Comparison of ENCODE assay signal across 11 mouse cellular contexts in the genomic region with DNA sequence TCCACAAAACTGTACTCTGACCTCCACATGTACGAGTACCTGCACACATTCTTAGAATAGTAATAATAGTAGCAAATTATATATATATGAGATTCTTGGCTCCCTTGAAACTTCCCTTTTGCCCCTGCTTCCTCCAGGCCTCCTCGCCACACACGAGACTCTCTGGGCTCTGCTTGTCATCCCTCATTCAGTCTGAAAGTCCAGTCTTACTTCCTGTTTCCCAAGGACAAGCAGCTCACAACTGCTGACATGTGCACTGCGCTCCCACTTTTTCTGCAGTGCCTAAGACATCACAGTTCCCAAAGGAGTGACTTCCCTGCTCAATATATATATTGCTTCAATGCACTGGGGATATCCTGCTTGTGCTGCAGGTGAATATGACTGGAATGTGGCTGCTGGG. TPM values are rescaled to one million over a fixed set of nuclear protein-coding genes. Genes with fewer than 3 reads are reported as not detected.
A peak's percentile ranks its signal among the peaks of the same experiment; 100 is the strongest.
DNase-seq lines count a peak whose midpoint lies in the region; ATAC-seq lines count a peak whose summit lies in the region.
"Not testable (repeated sequence)": the region's sequence is repeated elsewhere in the genome, so short reads cannot be mapped to it uniquely, and the experiment has no call there.
"Had no signal": no experiment of that assay in that cellular context is flagged by ENCODE, and none has a peak within 500 bp of the region (broad histone marks: within the 10 kb centered on the region; RNA-seq: fewer than 3 reads in every experiment).

No protein-coding gene starts in this region.

- not testable (repeated sequence) for H3K9ac ChIP-seq in intestine, embryonic 16.5 days (ENCODE audit: low read depth, low read length); kidney, embryonic 16.5 days (replicated peaks; ENCODE audit: low read length); liver, embryonic 16.5 days (ENCODE audit: low read depth, low read length); lung, embryonic 15.5 days

- not testable (repeated sequence) for H3K79me2 ChIP-seq in macrophage (ENCODE audit: inconsistent target)

- not testable (repeated sequence) for H3K36me3 ChIP-seq in intestine, embryonic 16.5 days (ENCODE audit: control insufficient read depth, insufficient read depth, low read length); kidney, embryonic 16.5 days (ENCODE audit: insufficient read depth, low read length); liver, embryonic 16.5 days (ENCODE audit: control insufficient read depth, insufficient read depth); lung, embryonic 15.5 days; macrophage (ENCODE audit: inconsistent target)

- not testable (repeated sequence) for H3K27ac ChIP-seq in intestine, embryonic 16.5 days (ENCODE audit: low read length); liver, embryonic 16.5 days (ENCODE audit: low read length); lung, embryonic 15.5 days
- H3K27ac ChIP-seq in kidney, embryonic 16.5 days (ENCODE audit: low read length), result 0 out of 2 replicates have a peak overlapping the region, but pooled peaks have one; percentile 24
- peak overlapping the region; percentile 72 for H3K27ac ChIP-seq in macrophage

- ATAC-seq in common myeloid progenitor, adult 5-6 weeks (replicated peaks; ENCODE audit: low read depth, poor library complexity, severe bottlenecking), result peak; percentile 65
- ATAC-seq in intestine, embryonic 16.5 days, result peak; percentile 73
- not testable (repeated sequence) for ATAC-seq in kidney, embryonic 16.5 days (ENCODE audit: low FRiP score, low TSS enrichment)
- ATAC-seq in liver, embryonic 16.5 days (ENCODE audit: low read depth), result 0 out of 2 replicates have a peak, but pooled peaks have one; percentile 24
- 0 out of 2 replicates have a peak, but pooled peaks have one; percentile 25 for ATAC-seq in lung, embryonic 15.5 days (ENCODE audit: borderline replicate concordance, extremely low read depth, low FRiP score, low TSS enrichment)

- DNase-seq in heart, adult 8-10 months (ENCODE audit: low spot score), result peak; percentile 7

- H3K4me1 ChIP-seq in intestine, embryonic 16.5 days (ENCODE audit: control insufficient read depth, insufficient read depth, low read length), result peaks cover 22% of the 10 kb centered on the region
- peaks cover 23% of the 10 kb centered on the region for H3K4me1 ChIP-seq in kidney, embryonic 16.5 days (ENCODE audit: insufficient read depth, low read length)
- not testable (repeated sequence) for H3K4me1 ChIP-seq in liver, embryonic 16.5 days (ENCODE audit: control insufficient read depth, low read depth, low read length)
- peaks cover 31% of the 10 kb centered on the region for H3K4me1 ChIP-seq in lung, embryonic 15.5 days

- not testable (repeated sequence) for H3K4me3 ChIP-seq in intestine, embryonic 16.5 days (ENCODE audit: low read length); kidney, embryonic 16.5 days (ENCODE audit: low read length); liver, embryonic 16.5 days (ENCODE audit: low read depth, low read length); lung, embryonic 15.5 days; macrophage (ENCODE audit: inconsistent target)

- not testable (repeated sequence) for H3K27me3 ChIP-seq in intestine, embryonic 16.5 days (replicated peaks; ENCODE audit: control insufficient read depth, insufficient read depth, low read length); kidney, embryonic 16.5 days (ENCODE audit: insufficient read depth, low read length); liver, embryonic 16.5 days (ENCODE audit: control insufficient read depth, insufficient read depth, low read depth, low read length); lung, embryonic 15.5 days

- H3K9me3 ChIP-seq in intestine, embryonic 16.5 days (ENCODE audit: control insufficient read depth, low read length); kidney, embryonic 16.5 days (ENCODE audit: low read length); liver, embryonic 16.5 days (replicated peaks; ENCODE audit: control insufficient read depth, low read length); lung, embryonic 15.5 days: not testable (repeated sequence)

- H3K4me2 ChIP-seq in intestine, embryonic 16.5 days (ENCODE audit: low read depth, low read length); kidney, embryonic 16.5 days (replicated peaks; ENCODE audit: low read depth, low read length); liver, embryonic 16.5 days (ENCODE audit: low read depth, low read length); lung, embryonic 15.5 days: not testable (repeated sequence)

- 46% methylated on average over 4 of the region's 4 CpGs for WGBS in intestine, embryonic 16.5 days
- WGBS in kidney, embryonic 16.5 days, result 44% methylated on average over 4 of the region's 4 CpGs
- WGBS in liver, embryonic 16.5 days (ENCODE audit: insufficient replicate concordance), result 31% methylated on average over 4 of the region's 4 CpGs
- WGBS in lung, embryonic 15.5 days, result 46% methylated on average over 4 of the region's 4 CpGs
- WGBS in macrophage (ENCODE audit: missing documents), result 12% methylated on average over 4 of the region's 4 CpGs

RNA-seq across cellular contexts. Expression of a gene that starts 12.7 kb away (rescaled TPM):
- 21.2 and 23.0 TPM in 2 replicates for total RNA-seq in common myeloid progenitor, adult 5-6 weeks (2017)
- total RNA-seq in heart, adult 8-10 months (2022), result 10 to 100 TPM; 26.8 to 38.7 (median 30.2) TPM
- polyA plus RNA-seq in intestine, embryonic 16.5 days (2015; fragmentation: Nextera tagmentation; extraction: Ambion mirVana), result 9.9 and 10.3 TPM in 2 replicates
- polyA plus RNA-seq in kidney, embryonic 16.5 days (2015; fragmentation: Nextera tagmentation; extraction: Ambion mirVana), result 19.4 and 21.4 TPM in 2 replicates
- polyA plus RNA-seq in liver, embryonic 16.5 days (2015; fragmentation: Nextera tagmentation; extraction: Ambion mirVana), result 3.5 and 4.2 TPM in 2 replicates
- 75.8 and 83.5 TPM in 2 replicates for polyA plus RNA-seq in lung, embryonic 15.5 days (2015; fragmentation: Nextera tagmentation; extraction: Ambion mirVana)
- total RNA-seq in macrophage (2018; cell fraction: chromatin; rRNA removed), result 10 to 100 TPM; 32.5 to 78.6 (median 52.5) TPM
- 10 to 100 TPM; 51.6 to 81.5 (median 66.5) TPM for total RNA-seq in macrophage (2018; cell fraction: cytosol; rRNA removed)
- total RNA-seq in macrophage (2018; cell fraction: nucleus; rRNA removed), result 10 to 100 TPM; 49.4 to 94.3 (median 66.9) TPM
- 56.6 to 66.8 TPM (median 59.8 TPM) in 3 replicates for polyA plus RNA-seq in macrophage (2018)

RNA-seq across cellular contexts. Expression of a gene that starts 48.8 kb away (rescaled TPM):
- 0.44 and 1.1 TPM in 2 replicates for total RNA-seq in common myeloid progenitor, adult 5-6 weeks (2017)
- under 1 TPM in 2 of 4 experiments, not detected in 2; 0.28 to 0.29 TPM for total RNA-seq in heart, adult 8-10 months (2022)
- polyA plus RNA-seq in intestine, embryonic 16.5 days (2015; fragmentation: Nextera tagmentation; extraction: Ambion mirVana), result 2.2 and 2.5 TPM in 2 replicates
- polyA plus RNA-seq in kidney, embryonic 16.5 days (2015; fragmentation: Nextera tagmentation; extraction: Ambion mirVana), result 3.5 and 4.3 TPM in 2 replicates
- 1.8 and 2.0 TPM in 2 replicates for polyA plus RNA-seq in liver, embryonic 16.5 days (2015; fragmentation: Nextera tagmentation; extraction: Ambion mirVana)
- polyA plus RNA-seq in lung, embryonic 15.5 days (2015; fragmentation: Nextera tagmentation; extraction: Ambion mirVana), result 1.2 and 1.4 TPM in 2 replicates
- 1 to 10 TPM in 1 of 26 experiments, under 1 TPM in 7, not detected in 18; 0.22 to 1.1 (median 0.50) TPM for total RNA-seq in macrophage (2018; cell fraction: chromatin; rRNA removed)
- total RNA-seq in macrophage (2018; cell fraction: cytosol; rRNA removed), result 1 to 10 TPM in 2 of 26 experiments, under 1 TPM in 23, not detected in 1; 0.03 to 1.8 (median 0.19) TPM
- 1 to 10 TPM in 10 of 26 experiments, under 1 TPM in 6, not detected in 10; 0.20 to 3.7 (median 1.3) TPM for total RNA-seq in macrophage (2018; cell fraction: nucleus; rRNA removed)
- 0.06 to 0.57 TPM (median 0.07 TPM) in 3 replicates for polyA plus RNA-seq in macrophage (2018)
- total RNA-seq: G1E; gastrocnemius, adult 8-10 months; gastrocnemius, postnatal 25 days had no signal
- polyA plus RNA-seq: G1E, Patski had no signal

RNA-seq across cellular contexts. Expression of a gene that starts 57.3 kb away (rescaled TPM):
- 2.6 and 3.2 TPM in 2 replicates for total RNA-seq in common myeloid progenitor, adult 5-6 weeks (2017)
- total RNA-seq in heart, adult 8-10 months (2022), result 1 to 10 TPM; 5.2 to 9.1 (median 7.8) TPM
- polyA plus RNA-seq in intestine, embryonic 16.5 days (2015; fragmentation: Nextera tagmentation; extraction: Ambion mirVana), result 2.3 and 2.8 TPM in 2 replicates
- polyA plus RNA-seq in kidney, embryonic 16.5 days (2015; fragmentation: Nextera tagmentation; extraction: Ambion mirVana), result 4.8 and 6.6 TPM in 2 replicates
- 0.53 and 0.70 TPM in 2 replicates for polyA plus RNA-seq in liver, embryonic 16.5 days (2015; fragmentation: Nextera tagmentation; extraction: Ambion mirVana)
- polyA plus RNA-seq in lung, embryonic 15.5 days (2015; fragmentation: Nextera tagmentation; extraction: Ambion mirVana), result 4.3 and 4.6 TPM in 2 replicates
- 10 to 100 TPM in 14 of 26 experiments, 1 to 10 TPM in 12; 1.6 to 21.8 (median 11.1) TPM for total RNA-seq in macrophage (2018; cell fraction: chromatin; rRNA removed)
- total RNA-seq in macrophage (2018; cell fraction: cytosol; rRNA removed), result 1 to 10 TPM in 20 of 26 experiments, under 1 TPM in 6; 0.23 to 4.2 (median 2.6) TPM
- 10 to 100 TPM in 4 of 26 experiments, 1 to 10 TPM in 21, under 1 TPM in 1; 0.98 to 14.2 (median 5.3) TPM for total RNA-seq in macrophage (2018; cell fraction: nucleus; rRNA removed)
- 1.6 to 1.9 TPM (median 1.8 TPM) in 3 replicates for polyA plus RNA-seq in macrophage (2018)
